Mouse (Mus musculus): Measurements from ENCODE around the gene Smad3. TPM values are rescaled to one million over a fixed set of nuclear protein-coding genes. Genes with fewer than 3 reads are reported as not detected.
A peak's percentile ranks its signal among the peaks of the same experiment; 100 is the strongest.

Smad3 gene
- total RNA-seq, 2 experiments from 2014 or later: 40.1 to 45.2 TPM

- DNase-seq: no peak
Observed at GRCm38 (mm10) chr9:63697606-63698005, 60.2 kb downstream of the Smad3 start.

DNA sequence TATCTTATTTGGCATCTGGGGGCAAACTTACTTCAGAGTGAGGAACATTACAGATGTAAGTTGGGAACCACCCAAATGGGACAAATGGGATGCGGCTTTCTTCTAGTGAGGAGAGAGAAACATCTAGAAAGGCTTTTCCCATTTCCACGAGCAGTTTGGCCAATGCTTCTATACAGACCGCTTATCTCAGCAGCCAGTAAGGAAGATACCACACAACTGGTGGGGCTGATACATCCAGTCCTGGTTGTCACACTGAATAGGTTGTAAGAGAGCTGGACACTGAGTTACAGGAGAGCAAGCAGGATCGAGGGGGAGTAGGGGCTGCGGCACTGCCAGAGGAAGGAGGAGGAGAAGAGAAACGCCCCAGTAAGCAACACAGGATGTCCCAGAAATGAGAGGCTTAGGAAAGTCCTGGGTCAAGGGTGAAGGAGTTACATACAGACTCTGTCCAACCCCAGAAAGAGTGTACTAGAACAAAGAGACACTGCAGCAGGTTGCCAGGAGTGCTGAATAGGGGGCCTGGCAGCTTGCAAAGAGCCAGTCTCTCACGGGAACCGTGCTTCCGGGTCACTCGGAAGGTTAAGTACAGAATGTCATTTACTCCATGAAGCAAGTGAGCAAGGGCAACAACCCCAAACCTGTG, 61.2 kb downstream of the Smad3 start:
- no peak for DNase-seq

DNA sequence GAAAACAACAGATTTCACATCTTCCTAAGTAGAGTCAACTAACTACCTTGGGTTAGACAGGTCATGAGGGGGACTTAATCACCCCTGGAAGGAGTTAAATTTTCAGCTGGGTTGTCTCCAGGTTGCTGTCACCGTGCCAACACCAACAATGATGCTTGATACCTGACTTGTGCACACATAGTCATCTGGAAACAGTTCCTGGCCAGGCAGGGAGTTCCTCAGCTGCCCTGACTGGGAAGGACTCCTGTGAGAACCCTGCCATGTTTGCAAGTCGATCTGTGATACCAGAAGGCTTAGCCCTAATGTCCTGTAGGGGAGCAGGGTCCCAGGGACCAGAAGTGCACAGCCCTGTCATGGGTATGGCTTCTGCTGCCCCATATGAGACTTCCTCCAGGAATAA, 65.8 kb downstream of the Smad3 start:
- DNase-seq: no peak

- no peak for DNase-seq
Observed at GRCm38 (mm10) chr9:63690511-63690910, 67.3 kb downstream of the Smad3 start.

DNA sequence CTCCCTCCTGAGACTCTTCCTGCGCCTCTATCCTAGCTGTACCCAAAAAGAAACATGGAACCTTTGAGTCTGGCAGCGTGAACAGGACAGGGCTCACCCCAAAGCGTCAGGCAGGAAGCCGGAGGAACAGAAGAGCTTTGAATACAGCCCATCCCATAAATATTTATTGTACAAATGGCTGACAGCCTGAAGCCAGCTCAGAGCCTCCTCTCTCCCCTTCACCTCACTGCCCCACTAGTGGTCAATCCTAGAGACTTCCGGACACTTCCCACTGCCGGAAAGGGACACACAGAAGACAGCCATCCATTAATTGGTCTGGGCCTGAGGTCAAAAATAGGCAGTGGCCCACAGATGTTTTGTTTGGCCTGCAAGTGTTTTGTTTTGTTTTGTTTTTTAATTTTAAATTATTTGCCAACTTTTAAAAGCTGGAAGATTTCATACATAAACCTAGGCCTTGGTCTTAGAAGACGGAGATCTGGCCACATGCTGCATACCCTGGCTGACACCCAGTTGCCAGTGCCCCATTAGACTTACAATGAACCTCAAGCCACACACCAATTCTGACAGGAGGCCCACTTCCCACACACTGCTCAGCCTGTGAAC, 70.3 kb downstream of the Smad3 start:
- DNase-seq: peak in 1 of 2 experiments; percentile 26

- no peak for DNase-seq
Observed at GRCm38 (mm10) chr9:63685352-63685751, 72.4 kb downstream of the Smad3 start.

- no peak for DNase-seq
Observed at GRCm38 (mm10) chr9:63684277-63684676, 73.5 kb downstream of the Smad3 start.

DNA sequence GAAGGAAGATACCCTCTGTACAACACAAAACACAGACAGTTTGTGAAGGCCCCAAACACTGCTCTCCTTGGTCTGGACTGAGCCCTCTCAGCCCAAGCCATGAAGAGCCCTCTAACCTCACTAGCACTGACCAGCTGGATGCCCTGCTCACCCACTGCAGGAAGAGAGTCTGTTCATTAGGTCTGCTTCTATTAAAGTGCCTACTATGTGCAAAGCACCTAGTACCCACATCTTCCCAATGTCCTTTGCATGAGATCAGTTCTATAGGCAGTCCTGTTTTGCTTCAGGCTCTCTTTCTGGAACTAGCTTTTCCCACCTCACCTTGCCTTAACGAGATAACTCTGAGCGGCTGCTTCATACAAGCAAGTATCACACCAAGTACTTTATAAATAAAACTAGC, 74.9 kb downstream of the Smad3 start:
- no peak for DNase-seq

- DNase-seq: no peak
Observed at GRCm38 (mm10) chr9:63682301-63682700, 75.5 kb downstream of the Smad3 start.

DNA sequence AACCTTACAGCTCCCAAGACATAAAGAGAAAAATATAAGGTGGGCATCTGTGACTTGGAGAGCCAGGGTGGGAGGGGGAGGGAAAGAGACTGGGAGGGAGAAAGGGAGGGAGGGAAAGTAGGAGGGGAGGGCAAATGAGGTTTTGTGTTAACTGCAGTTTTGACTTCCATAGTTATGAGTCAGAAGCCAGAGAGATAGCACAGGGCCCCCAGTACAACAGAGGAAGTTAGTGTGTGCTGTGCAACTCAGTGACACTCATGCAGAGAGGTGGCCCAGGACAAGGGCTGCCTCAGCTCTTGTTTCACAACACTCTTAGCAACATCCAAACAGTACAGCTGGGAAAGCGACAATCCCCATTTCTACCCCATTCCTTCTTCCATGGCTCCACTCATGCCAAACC, 79.7 kb downstream of the Smad3 start:
- no peak for DNase-seq

- no peak for DNase-seq
Observed at GRCm38 (mm10) chr9:63677621-63678020, 80.2 kb downstream of the Smad3 start.

DNA sequence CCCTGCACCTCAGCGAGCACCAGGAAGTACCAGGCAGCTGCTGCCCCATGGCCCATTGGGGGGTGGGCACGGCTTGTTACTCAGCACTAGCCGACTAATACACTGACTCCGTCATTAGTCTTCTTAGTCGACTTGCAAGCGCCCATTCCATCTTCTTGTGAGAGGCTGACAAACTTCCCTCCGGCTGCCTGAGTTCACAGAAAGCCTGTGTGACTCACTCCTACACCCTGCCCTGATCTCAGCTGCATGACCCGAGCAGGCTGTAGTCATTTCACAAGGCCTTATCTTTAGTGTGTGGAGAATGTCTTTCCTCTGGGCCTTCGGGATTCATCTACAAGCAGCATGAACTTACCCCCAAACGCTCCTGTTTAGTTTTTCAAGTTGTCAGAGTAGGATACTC, 83.2 kb downstream of the Smad3 start:
- no peak for DNase-seq

DNA sequence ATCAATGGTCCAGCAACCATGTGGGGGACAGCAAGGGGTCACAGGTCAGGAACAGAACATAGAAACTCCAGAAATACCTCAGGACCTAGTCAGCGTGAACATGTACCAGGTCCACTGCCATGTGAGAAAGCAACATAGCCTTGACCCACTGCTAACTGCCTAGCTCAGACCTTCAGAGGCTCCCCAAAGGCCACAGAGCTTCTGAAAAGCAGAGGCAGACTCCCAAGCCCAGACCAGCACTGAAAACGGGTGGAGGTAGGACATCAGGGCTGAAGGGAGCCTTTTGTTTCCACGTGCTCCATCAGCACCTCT, 84.3 kb downstream of the Smad3 start:
- DNase-seq: no peak

DNA sequence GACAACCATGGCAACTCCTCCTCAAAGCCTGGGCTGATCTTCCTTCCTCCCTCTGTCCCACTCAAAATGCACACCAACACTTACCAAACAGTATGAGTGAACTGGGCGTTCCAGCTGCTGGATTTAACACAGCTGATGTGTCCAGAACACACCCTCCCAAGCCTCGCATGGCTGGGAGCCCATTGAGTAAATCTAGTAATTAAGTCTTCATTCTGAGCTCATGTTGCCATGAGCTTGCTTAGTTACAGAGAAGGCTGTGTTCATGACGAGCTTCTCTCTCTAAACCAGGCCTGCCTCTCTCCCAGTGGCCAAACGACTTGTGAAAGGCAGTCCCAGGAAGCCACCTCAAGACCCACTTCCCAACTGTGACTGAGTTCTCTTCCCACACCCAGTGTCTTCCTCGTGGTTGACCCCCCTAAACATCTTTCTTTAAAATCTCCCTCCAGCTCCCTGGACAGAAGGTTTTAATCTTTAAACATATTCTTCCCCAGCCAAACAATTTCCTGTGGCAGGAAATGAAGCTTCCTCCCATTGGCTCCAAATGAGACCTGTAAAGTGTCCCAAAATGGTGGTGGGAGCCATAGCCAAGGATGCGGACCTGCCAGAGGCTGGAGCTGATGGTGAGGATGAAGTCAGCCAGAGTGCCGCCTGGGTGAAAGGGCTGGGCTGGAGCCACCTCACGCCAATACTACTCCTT, 84.8 kb downstream of the Smad3 start:
- DNase-seq: no peak

- no peak for DNase-seq
Observed at GRCm38 (mm10) chr9:63669816-63670215, 88.0 kb downstream of the Smad3 start.

- DNase-seq: no peak
Observed at GRCm38 (mm10) chr9:63668621-63669020, 89.2 kb downstream of the Smad3 start.

GRCm38 (mm10) chr9:63667373-63667724, 90.4 kb downstream of the Smad3 start:
- DNase-seq: no peak

GRCm38 (mm10) chr9:63666612-63667372, 91.0 kb downstream of the Smad3 start:
- no peak for DNase-seq

DNA sequence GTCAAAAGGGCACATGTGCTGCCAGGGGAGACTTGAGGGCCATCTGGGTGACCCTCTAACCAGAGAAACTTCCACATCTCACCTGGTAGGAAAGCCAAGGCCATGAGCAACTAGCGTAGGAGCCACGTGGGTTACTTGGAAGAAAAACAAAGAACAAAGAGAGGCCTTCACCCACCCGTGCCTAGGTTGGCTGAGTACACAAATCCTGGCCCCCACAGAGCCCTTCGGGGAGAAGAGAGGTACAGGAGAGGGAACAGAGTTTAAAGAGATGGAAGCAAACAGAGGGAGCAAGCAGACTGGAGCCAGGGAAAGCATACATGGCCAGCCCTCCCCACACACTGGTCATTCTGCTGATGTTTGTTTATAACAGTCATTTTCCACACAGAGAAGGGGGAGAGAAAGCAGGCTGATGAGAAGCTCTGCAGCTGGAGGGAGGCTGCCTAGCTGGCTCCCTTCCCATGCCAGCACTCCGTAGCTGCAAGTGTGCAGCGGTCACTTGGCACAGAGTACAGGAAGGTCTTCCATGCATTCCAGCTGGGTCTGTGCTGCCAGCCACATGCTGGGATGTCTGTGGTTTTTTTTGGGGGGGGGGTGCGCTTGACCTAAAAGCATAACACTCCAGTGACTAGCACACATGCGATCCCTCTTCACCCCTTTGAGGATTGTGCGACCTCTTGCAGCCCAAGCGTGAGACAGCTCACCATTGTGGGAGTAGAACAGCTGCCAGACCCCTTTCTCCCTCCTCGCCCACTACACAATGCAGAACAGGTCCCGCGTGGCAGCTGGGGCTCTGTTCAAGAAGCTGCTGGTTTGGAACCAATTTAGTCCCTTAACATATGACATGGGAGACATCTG, 92.8 kb downstream of the Smad3 start:
- DNase-seq: no peak

DNA sequence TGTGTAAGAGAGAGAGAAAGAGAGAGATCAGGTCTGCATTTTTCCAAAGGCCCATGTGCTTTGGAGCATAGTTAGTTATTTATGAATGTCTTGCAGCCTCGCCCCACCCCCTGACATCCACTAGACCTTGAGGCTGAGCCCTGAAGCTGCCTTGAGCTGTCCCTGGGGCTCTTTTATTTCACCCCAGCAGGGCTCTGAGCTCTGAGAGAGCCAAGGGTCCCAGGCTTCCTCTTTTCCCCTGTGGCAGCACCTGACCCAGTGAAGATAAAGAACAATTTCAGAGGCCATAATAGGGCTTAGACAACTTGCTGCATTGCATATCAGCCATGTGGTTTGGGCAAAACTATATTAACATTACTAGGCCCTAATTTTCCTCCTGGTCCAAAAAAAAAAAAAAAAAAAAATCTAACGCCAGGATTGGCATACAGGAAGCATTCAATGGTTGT, 93.5 kb downstream of the Smad3 start:
- DNase-seq: no peak

GRCm38 (mm10) chr9:63663222-63663621, 94.6 kb downstream of the Smad3 start:
- no peak for DNase-seq

GRCm38 (mm10) chr9:63662759-63663158, 95.0 kb downstream of the Smad3 start:
- DNase-seq: no peak
